Mouse (Mus musculus): ENCODE results near the gene Ildr1. TPM values are rescaled to one million over a fixed set of nuclear protein-coding genes. Genes with fewer than 3 reads are reported as not detected.

Gene Ildr1
- polyA plus RNA-seq, 1 experiment from 2014 or later: 0.15 TPM

DNA sequence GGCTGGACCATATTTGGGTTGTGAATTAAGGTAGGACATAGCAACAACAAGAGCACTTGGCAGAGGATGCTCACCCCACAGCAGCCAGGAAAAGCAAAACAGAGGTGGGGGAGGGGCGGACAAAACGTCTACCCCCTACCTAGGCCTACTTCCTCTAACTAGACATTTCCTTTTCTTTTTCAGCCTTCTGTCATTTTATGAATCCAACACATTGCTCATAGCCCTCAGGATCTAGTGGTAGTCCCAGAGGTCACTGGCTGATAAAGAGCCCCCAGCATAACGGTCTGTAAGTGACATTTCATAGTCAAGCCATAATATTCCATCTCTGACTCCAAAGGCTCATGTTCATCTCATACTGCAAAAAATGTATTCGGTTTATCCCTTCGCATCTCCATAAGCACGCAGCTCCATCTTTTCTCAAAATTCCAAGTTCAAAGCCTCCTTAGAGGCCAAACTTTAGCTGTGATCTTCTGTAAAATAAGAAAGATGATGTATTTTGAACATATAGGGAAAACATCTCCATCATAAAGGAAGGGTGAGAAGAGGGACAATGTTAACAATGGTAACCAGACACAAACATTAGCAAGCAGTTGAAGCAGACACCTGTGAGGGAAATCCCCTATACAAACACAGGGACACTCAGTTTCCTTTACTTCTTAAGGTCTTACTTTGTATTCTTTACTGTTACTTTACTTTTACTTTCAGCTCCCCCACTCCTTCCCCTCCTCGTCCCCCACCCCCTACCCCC, 19.1 kb upstream of the Ildr1 start:
- 72% methylated on average over 7 of the region's 7 CpGs for WGBS
- DNase-seq (ENCODE audit: low spot score): no peak

DNA sequence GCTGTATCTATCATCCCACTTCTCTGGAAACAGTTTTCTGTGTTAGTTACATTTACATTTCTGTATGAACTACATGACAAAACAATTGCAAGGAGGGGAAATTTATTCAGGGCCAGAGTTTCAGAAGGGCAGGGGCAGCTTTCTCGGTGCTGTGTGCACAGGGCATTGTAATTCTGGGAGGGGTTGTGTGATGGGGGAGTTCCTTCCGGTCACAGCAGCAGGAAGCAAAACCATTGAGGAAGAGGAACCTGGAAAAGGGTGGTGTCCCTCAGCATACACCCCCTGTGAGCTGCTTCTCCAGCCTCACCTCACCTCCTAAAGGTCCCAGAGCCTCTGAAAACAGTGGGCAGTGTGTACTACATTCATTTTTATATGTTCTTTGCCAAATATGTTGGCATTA, 18.5 kb upstream of the Ildr1 start:
- no peaks in the 10 kb centered on the region for H3K36me3 ChIP-seq
- H3K9me3 ChIP-seq (replicated peaks): no peaks in the 10 kb centered on the region
- no peaks in the 10 kb centered on the region for H3K27me3 ChIP-seq (ENCODE audit: low read depth, poor library complexity, severe bottlenecking)
- 51% methylated on average over 2 of the region's 2 CpGs for WGBS
- no peak for DNase-seq (ENCODE audit: low spot score)
- no peaks in the 10 kb centered on the region for H3K4me1 ChIP-seq
- no peak overlapping the region for H3K4me3 ChIP-seq
- no peak overlapping the region for H3K27ac ChIP-seq (replicated peaks)

More for the DNA sequence above, 19.1 kb upstream of the Ildr1 start:
- Histone ChIP-seq H3K27me3 (ENCODE audit: low read depth, poor library complexity, severe bottlenecking) (no peaks in the 10 kb centered on the region), H3K36me3 (no peaks in the 10 kb centered on the region), H3K9me3 (replicated peaks) (no peaks in the 10 kb centered on the region), H3K27ac (replicated peaks) (no peak overlapping the region), H3K4me3 (no peak overlapping the region), H3K4me1 (no peaks in the 10 kb centered on the region)

DNA sequence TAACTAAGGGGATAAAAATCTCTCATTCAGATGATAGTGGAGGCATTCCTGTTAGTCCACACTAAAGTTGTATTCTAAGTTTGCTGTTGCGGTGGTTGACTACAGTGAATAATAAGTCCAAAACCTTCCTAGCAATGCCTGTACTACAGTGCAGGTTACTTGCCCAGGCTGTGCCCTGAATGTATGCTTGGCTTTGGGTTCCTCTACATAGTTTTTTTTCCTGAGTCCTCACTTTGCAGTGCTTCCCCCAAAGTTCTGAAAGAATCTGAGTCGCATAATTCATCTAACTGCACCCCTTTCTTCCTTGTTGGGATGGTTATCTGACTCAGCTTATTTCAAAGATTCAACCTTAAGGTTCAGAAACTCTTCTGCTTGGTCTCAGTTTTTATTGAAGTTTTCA, 17.9 kb upstream of the Ildr1 start:
- Histone ChIP-seq H3K9me3 (replicated peaks) (no peaks in the 10 kb centered on the region), H3K36me3 (no peaks in the 10 kb centered on the region), H3K27me3 (ENCODE audit: low read depth, poor library complexity, severe bottlenecking) (no peaks in the 10 kb centered on the region), H3K27ac (replicated peaks) (no peak overlapping the region), H3K4me3 (no peak overlapping the region), H3K4me1 (no peaks in the 10 kb centered on the region)
- DNase-seq (ENCODE audit: low spot score): no peak
- WGBS: 91% methylated on average over 2 of the region's 2 CpGs

DNA sequence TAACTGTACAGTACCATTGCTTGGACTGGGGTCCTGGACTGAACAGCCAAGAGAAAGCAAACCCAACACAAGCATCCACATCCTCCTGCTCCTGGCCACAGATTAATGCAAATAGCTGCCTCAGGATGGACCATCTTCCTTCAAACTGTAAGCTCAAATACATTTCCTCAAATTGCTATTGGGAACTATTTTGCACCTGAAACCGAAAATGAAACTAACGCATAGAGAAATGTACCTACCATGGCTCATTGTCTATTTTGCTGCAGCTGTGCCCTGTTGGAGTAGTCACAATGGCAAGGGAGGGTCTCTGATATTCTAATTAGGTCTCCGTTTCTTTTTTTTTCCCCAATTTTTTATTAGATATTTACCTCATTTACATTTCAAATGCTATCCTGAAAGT, 11.9 kb upstream of the Ildr1 start:
- 96% methylated on average over 3 of the region's 3 CpGs for WGBS
- H3K4me3 ChIP-seq: no peak overlapping the region
- no peaks in the 10 kb centered on the region for H3K27me3 ChIP-seq (ENCODE audit: low read depth, poor library complexity, severe bottlenecking)
- H3K27ac ChIP-seq (replicated peaks): no peak overlapping the region
- H3K36me3 ChIP-seq: no peaks in the 10 kb centered on the region
- DNase-seq (ENCODE audit: low spot score): no peak
- H3K4me1 ChIP-seq: no peaks in the 10 kb centered on the region
- H3K9me3 ChIP-seq (replicated peaks): no peaks in the 10 kb centered on the region

DNA sequence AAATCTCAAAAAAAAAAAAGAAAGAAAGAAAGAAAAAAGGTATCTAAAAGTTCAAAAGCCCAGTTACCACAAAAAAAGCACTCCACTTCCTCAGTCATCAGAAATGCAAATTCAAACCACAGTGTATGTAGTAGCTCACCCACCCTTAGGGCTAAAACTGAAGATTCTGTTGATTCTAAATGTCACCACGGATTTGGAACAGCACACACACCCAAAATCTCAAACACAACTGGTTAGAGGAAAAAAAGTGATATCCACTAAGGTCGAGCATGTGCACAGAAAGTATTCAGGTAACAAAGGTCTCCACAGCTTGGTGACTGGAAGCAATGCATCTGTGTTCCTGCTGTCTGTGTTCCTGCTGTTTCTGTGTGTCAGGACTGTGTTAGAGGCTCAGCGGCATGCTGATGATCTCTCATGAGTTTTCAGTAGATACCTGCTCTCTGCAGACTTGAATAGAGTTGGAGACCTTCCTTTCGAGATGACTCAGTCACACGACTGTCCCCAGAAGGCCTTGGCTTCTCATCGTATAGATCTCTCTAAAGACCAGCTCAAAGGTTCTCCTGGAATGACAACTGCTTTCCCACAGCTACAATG, 9.4 kb upstream of the Ildr1 start:
- Histone ChIP-seq H3K4me3 (no peak overlapping the region), H3K36me3 (no peaks in the 10 kb centered on the region), H3K9me3 (replicated peaks) (no peaks in the 10 kb centered on the region), H3K27ac (replicated peaks) (no peak overlapping the region), H3K4me1 (no peaks in the 10 kb centered on the region), H3K27me3 (ENCODE audit: low read depth, poor library complexity, severe bottlenecking) (no peaks in the 10 kb centered on the region)
- WGBS: 81% methylated on average over 6 of the region's 6 CpGs
- no peak for DNase-seq (ENCODE audit: low spot score)

DNA sequence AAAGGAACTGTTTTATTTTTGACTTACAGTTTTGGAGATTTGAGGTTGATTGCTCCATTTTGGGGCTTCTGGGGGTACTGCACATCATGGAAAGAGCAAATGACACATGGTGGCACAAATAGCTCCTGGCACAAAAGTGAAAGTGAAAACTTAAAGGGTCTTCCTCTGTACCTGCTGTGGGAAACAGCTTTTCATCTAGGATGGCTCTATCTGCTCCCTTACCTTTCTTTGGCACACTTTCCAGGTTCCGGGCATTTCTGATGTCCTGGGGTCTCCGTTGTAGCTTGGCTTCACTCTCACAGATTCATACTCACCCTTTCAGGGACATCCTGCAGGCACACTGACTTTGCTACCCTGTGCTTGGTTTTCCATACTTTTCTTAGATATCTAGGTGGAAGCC, 5.7 kb upstream of the Ildr1 start:
- Histone ChIP-seq H3K27ac (replicated peaks) (no peak overlapping the region), H3K36me3 (no peaks in the 10 kb centered on the region), H3K27me3 (ENCODE audit: low read depth, poor library complexity, severe bottlenecking) (peaks cover 12% of the 10 kb centered on the region), H3K9me3 (replicated peaks) (no peaks in the 10 kb centered on the region), H3K4me1 (no peaks in the 10 kb centered on the region), H3K4me3 (no peak overlapping the region)
- 91% methylated on average over 2 of the region's 2 CpGs for WGBS
- no peak for DNase-seq (ENCODE audit: low spot score)

DNA sequence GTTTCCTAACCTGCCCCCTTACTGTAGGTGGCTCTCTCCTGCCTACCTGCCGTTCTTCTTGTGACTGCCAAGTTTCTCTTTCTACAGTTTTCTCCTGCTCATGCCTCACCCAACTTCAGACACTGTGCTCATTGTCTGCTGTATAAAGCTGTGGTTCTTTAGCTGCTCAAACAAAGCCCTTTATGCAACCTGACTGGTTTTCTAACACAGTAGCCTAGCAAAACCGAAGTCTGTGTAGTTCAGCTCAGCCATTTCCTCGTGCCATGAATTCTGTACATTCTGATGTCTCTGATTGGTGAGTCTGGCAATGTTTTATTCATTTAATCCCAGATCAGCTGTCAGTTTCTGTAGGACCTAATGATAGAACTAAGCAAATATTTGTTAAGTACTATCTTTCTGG, 2.3 kb upstream of the Ildr1 start:
- H3K4me1 ChIP-seq: peaks cover 9% of the 10 kb centered on the region
- DNase-seq (ENCODE audit: low spot score): no peak
- H3K27me3 ChIP-seq (ENCODE audit: low read depth, poor library complexity, severe bottlenecking): peaks cover 42% of the 10 kb centered on the region
- no peak overlapping the region for H3K4me3 ChIP-seq
- no peaks in the 10 kb centered on the region for H3K9me3 ChIP-seq (replicated peaks)
- 86% methylated on average over 3 of the region's 3 CpGs for WGBS
- no peak overlapping the region for H3K27ac ChIP-seq (replicated peaks)
- no peaks in the 10 kb centered on the region for H3K36me3 ChIP-seq

DNA sequence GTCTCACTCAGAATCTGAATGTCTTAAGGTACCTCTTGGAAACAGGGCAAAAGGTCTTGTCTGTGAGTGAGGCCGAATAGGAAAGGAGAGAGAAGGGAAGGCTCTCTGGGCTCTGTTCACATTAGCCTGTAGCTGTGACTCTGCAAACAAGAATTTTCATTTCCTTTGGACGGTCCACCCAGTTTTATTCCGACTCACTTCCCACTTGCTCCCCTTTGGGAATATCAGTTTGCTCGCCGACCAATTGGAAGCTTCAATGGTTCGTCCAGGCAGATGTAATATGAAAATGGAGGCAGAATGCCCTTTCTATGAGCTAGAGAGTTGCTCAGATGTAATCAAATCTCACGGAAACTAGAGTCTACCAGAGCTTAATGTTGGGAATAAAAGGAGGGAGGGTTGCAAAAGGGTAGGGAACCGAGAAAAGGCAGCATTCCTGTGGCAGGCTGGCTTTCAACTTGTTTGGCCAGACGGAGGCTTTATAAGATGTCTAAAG, 1.1 kb downstream of the Ildr1 start:
- peaks cover 42% of the 10 kb centered on the region for H3K27me3 ChIP-seq (ENCODE audit: low read depth, poor library complexity, severe bottlenecking)
- H3K9me3 ChIP-seq (replicated peaks): no peaks in the 10 kb centered on the region
- H3K4me1 ChIP-seq: peaks cover 9% of the 10 kb centered on the region
- no peak for DNase-seq (ENCODE audit: low spot score)
- no peaks in the 10 kb centered on the region for H3K36me3 ChIP-seq
- H3K27ac ChIP-seq (replicated peaks): no peak overlapping the region
- WGBS: 64% methylated on average over 9 of the region's 9 CpGs
- H3K4me3 ChIP-seq: no peak overlapping the region

DNA sequence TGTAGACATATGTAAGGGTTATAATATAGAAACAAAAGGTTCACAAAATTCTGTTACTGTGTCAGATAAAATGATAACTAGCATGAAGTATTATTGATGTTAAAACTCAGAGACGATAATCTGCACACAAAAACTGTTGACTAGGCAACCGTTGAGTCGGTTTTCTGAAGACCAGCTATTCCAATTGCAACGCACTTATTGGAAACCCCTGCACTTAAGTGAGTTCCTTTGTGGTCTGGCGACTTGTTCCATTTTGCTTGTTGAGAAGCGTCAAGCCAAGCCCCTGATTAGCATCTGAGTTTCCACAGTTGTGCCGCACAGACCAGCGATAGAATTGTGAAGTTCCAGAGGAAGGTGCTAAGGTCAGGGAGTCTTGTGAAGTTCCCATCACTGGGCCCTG, 3.6 kb downstream of the Ildr1 start:
- H3K4me3 ChIP-seq: no peak overlapping the region
- H3K36me3 ChIP-seq: no peaks in the 10 kb centered on the region
- H3K27ac ChIP-seq (replicated peaks): no peak overlapping the region
- H3K9me3 ChIP-seq (replicated peaks): no peaks in the 10 kb centered on the region
- no peak for DNase-seq (ENCODE audit: low spot score)
- 87% methylated on average over 8 of the region's 8 CpGs for whole genome bisulfite sequencing
- peaks cover 37% of the 10 kb centered on the region for H3K27me3 ChIP-seq (ENCODE audit: low read depth, poor library complexity, severe bottlenecking)
- H3K4me1 ChIP-seq: peaks cover 9% of the 10 kb centered on the region

DNA sequence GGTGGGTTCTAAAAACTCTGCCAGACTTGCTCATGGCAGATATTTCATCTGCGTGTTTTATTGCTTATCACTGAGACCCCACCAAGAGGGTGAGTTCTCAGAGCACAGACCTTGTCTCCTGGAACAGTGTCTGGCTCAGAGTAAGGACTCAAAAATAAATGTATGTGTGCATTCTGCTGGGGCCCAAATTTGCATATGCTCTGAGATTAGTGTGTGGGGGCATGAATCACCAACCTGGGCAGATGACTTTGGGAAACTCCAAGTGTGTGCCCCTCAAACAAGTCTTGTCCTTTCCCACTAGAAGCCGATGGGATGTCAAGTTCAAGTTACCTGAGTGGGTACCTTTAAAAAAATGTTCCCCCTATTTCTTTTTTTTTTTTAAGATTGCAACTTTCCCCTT, 6.7 kb downstream of the Ildr1 start:
- 91% methylated on average over 2 of the region's 2 CpGs for WGBS

DNA sequence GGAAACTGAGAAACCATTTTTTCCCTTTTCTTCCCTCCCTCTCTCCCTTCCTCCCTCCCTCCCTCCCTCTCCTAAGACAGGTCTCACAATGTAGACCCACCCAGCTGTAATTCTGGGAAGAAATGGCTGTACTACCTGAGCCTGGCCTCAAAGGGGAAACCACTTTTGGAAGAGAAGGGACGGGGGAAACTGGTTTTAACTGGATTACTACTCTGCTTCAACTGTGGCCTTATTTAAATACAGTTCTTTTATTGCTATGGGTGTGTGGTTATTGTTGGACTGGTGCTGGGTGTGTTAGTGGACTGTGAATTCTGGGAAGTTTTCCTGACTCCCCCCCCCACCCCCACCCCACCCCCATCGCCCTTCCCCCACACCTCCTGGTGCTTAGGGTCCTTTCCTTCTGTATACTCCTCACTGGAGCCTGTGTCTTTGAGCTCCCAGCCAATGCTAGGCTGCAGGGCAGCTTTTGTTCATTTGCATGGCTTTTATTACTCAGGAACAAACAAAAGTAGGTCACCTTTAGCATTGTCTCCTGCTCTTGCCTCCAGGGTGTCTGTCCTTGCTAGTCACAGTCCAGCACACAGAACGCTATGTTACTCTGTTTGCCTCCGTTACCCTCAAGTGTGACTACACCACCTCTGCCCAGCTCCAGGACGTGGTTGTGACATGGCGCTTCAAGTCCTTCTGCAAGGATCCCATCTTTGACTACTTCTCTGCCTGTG, 14.1 kb downstream of the Ildr1 start:
- no peak for DNase-seq (ENCODE audit: low spot score)
- no peak overlapping the region for H3K27ac ChIP-seq (replicated peaks)
- H3K4me1 ChIP-seq: no peaks in the 10 kb centered on the region
- H3K4me3 ChIP-seq: no peak overlapping the region
- no peaks in the 10 kb centered on the region for H3K9me3 ChIP-seq (replicated peaks)
- H3K27me3 ChIP-seq (ENCODE audit: low read depth, poor library complexity, severe bottlenecking): no peaks in the 10 kb centered on the region
- H3K36me3 ChIP-seq: no peaks in the 10 kb centered on the region
- 76% methylated on average over 6 of the region's 6 CpGs for WGBS

More for the DNA sequence above, 6.7 kb downstream of the Ildr1 start:
- Histone ChIP-seq H3K4me1 (no peaks in the 10 kb centered on the region), H3K36me3 (no peaks in the 10 kb centered on the region), H3K9me3 (replicated peaks) (no peaks in the 10 kb centered on the region), H3K27me3 (ENCODE audit: low read depth, poor library complexity, severe bottlenecking) (peaks cover 6% of the 10 kb centered on the region; the same call in 1 of the 2 replicates), H3K27ac (replicated peaks) (no peak overlapping the region), H3K4me3 (no peak overlapping the region)
- DNase-seq (ENCODE audit: low spot score): no peak

DNA sequence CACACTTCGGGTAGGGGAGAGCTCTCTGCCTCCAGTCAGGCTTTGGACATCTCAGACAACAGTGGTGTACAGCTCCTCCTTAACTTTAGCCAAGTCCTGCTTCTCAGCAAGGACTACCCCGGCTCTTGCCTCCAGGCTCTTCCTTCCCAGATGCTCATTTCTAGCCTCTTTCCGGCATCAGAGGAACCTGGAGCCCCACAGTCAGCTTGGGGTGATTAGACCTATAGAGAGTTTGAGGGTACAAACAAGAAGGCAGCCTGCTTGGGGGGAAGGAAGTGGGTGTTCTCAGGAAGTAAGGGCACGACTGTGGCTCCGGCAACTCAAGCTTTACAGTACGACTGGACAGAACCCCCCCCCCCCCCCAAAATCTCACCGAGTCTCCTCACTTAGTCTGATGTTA, 15.0 kb downstream of the Ildr1 start:
- DNase-seq (ENCODE audit: low spot score): no peak
- no peaks in the 10 kb centered on the region for H3K36me3 ChIP-seq
- no peaks in the 10 kb centered on the region for H3K9me3 ChIP-seq (replicated peaks)
- no peaks in the 10 kb centered on the region for H3K27me3 ChIP-seq (ENCODE audit: low read depth, poor library complexity, severe bottlenecking)
- no peak overlapping the region for H3K4me3 ChIP-seq
- H3K27ac ChIP-seq (replicated peaks): no peak overlapping the region
- no peaks in the 10 kb centered on the region for H3K4me1 ChIP-seq
- WGBS: 85% methylated on average over 7 of the region's 7 CpGs

DNA sequence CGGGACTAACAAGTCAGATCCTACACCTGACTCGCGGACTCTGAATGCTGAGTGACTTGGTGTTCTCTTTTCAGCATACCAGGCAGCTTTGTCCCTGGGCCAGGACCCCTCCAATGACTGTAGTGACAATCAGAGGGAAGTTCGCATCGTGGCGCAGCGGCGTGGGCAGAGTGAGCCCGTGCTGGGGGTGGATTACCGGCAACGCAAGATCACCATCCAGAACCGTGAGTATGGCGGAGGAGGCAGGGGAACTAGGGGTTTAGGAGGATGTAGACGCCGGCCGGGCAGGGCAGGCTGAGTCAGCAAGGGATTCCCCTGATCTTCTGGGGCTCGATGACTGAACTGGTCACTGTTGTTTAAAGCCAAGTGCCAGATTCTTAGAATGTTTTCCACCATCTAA, 15.6 kb downstream of the Ildr1 start:
- H3K27me3 ChIP-seq (ENCODE audit: low read depth, poor library complexity, severe bottlenecking): no peaks in the 10 kb centered on the region
- no peak overlapping the region for H3K27ac ChIP-seq (replicated peaks)
- H3K4me3 ChIP-seq: no peak overlapping the region
- H3K4me1 ChIP-seq: no peaks in the 10 kb centered on the region
- WGBS: 96% methylated on average over 17 of the region's 17 CpGs
- H3K36me3 ChIP-seq: no peaks in the 10 kb centered on the region
- no peaks in the 10 kb centered on the region for H3K9me3 ChIP-seq (replicated peaks)
- no peak for DNase-seq (ENCODE audit: low spot score)
